Mouse (Mus musculus) A20 (cell line): Measurements from ENCODE around the gene Misp.

ENCODE experiments used
- DNase-seq: peaks from one replicate; pipeline ENCODE4 v3.0.0-alpha.2; 2011; ENCODE audit warnings: low read depth, low spot score

Misp gene

DNA sequence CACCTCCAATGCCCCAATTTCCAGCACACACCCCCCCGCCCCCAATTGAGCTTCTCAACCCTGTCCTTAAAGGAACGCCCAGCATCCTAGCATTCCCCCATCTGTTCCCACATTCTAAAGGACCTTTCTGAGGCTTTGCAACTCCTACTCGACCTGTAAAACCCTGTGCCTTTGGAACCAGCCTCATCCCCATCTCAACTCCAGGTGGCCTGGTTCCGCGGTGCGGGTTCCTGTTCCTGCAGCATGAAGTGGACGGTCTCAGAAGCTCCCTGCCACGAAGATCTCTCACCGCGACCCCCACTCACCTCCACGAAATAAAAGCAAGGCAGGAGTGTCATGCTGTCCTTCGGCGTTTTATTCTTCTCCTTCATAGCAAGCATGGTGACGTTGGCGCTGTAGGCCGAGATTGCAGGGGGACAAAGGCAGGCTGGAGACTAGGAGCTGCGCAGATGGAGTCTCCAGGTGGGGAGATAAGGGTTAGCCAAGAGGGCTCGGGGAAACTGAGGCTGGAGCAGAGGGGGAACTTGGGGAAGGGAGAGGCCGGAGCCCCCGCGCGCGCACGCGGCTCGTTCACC lies 53.0 kb downstream of the Misp start:
- DNase-seq = no peak

GRCm38 (mm10) chr10:79874290-79874862 lies 53.6 kb downstream of the Misp start, which contains the start of the genes Prtn3 and Plppr3:
Gene Prtn3 (plus strand): TSS chr10:79874476.
Gene Plppr3 (minus strand): TSS chr10:79874634.
- DNase-seq = no peak

DNA sequence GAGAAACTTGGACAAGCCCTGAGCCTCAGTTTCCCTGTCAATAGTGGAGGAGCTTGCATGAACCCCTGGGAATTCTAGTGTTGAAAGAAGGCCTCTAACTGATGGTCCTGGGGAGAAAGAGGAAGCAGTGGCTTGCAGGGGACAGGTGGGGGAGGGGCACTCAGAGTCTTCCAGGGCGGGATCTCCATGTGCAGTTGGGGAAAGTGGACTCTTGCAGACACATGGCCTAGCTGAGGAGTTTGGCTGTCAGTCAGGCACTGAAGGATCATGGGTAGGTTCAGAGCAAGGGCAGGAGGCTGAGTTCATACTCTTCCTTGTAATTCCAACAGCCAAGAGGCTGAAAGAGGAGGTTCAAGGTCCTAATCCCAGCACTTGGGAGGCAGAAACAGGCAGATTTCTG lies 56.4 kb downstream of the Misp start:
- no peak for DNase-seq

GRCm38 (mm10) chr10:79877757-79878156 lies 57.0 kb downstream of the Misp start:
- no peak for DNase-seq

DNA sequence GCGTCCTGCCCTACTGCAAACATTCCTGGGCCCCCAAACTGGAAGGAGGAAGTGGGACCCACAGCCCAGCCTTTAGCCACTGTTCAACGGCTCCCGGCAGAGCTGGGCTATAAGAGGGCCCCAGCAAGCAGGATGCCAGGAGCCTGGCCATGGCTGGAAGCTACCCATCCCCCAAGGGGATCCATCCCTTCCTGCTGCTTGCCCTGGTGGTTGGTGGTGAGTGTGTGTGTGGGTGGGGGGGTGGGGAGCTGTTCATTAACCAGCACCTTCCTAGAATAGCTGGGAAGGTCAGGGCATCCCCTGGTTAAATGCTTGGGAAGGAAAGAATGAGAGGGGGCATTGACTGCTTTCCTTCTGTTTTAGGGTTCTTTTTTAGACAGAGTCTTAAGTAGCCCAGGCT lies 58.7 kb downstream of the Misp start:
- DNase-seq = no peak
